Mouse (Mus musculus) ES-E14 (cell line): ENCODE data around the gene Apbb1ip. TPM values are rescaled to one million over a fixed set of nuclear protein-coding genes. Genes with fewer than 3 reads are reported as not detected.

ENCODE experiments used
- DNase-seq: peaks from one replicate; pipeline ENCODE4 v3.0.0-alpha.2; 2013; ENCODE audit warnings: low read depth, low spot score
- H3K27ac ChIP-seq: 2 replicates; pipeline ENCODE4 v1.5.1; 2012; ENCODE audit warnings: low read depth, mild to moderate bottlenecking, low read length, moderate library complexity, mixed read lengths; ENCODE audit not compliant: poor library complexity, insufficient read depth, severe bottlenecking
- H3K36me3 ChIP-seq: 2 replicates; pipeline ENCODE4 v1.6.1; 2012; ENCODE audit warnings: mild to moderate bottlenecking, low read length, moderate library complexity, mixed read lengths; ENCODE audit not compliant: control insufficient read depth, poor library complexity, insufficient read depth, severe bottlenecking
- H3K4me1 ChIP-seq, 2 experiments: fragments of 150-350 bp in 1 of 2; sonication (generic) in 1 of 2; 2 replicates each; pipeline ENCODE4 v1.6.1; 2012; ENCODE audit warnings: low read length in 2 of 2, mild to moderate bottlenecking in 1 of 2, mixed read lengths in 1 of 2; ENCODE audit not compliant: control insufficient read depth in 2 of 2, insufficient read depth in 2 of 2, poor library complexity in 1 of 2
- H3K4me3 ChIP-seq, 2 experiments: fragments of 150-350 bp in 1 of 2; sonication (generic) in 1 of 2; 2 replicates each; pipeline ENCODE4 v1.5.1; 2012; ENCODE audit warnings: low read length in 2 of 2, low read depth in 1 of 2, mild to moderate bottlenecking in 1 of 2, mixed read lengths in 1 of 2; ENCODE audit not compliant: insufficient read depth in 1 of 2, poor library complexity in 1 of 2, severe bottlenecking in 1 of 2
- H3K9ac ChIP-seq: 2 replicates; pipeline ENCODE4 v1.6.1; 2012; ENCODE audit warnings: low read depth, mild to moderate bottlenecking, low read length, mixed read lengths; ENCODE audit not compliant: poor library complexity, insufficient read depth, severe bottlenecking
- H3K9me3 ChIP-seq: fragments of 150-350 bp; sonication (generic); 2 replicates; pipeline ENCODE4 v1.6.1; 2012; ENCODE audit warnings: low read depth, mild to moderate bottlenecking, low read length; ENCODE audit not compliant: control insufficient read depth, insufficient read depth
- CHD2 ChIP-seq: IDR thresholded peaks from 2 replicates; pipeline ENCODE4 v1.6.1; 2014; ENCODE audit warnings: mild to moderate bottlenecking, low read depth, low read length, inconsistent platforms
- HCFC1 ChIP-seq: IDR thresholded peaks from 2 replicates; pipeline ENCODE4 v1.6.1; 2012; ENCODE audit warnings: low read length, inconsistent platforms, borderline replicate concordance; ENCODE audit not compliant: insufficient read depth
- MAFK ChIP-seq: IDR thresholded peaks from 2 replicates; pipeline ENCODE4 v1.6.1; 2014; ENCODE audit warnings: mild to moderate bottlenecking, low read depth, low read length, inconsistent platforms; ENCODE audit not compliant: insufficient read depth
- ZC3H11A ChIP-seq: IDR thresholded peaks from 2 replicates; pipeline ENCODE4 v1.6.1; 2012; ENCODE audit warnings: low read depth, mild to moderate bottlenecking, inconsistent platforms, low read length, borderline replicate concordance
- ZNF384 ChIP-seq: IDR thresholded peaks from 2 replicates; pipeline ENCODE4 v1.6.1; 2012; ENCODE audit warnings: low read depth, low read length, inconsistent platforms
- in situ Hi-C, 2 experiments: fragments of 600-800 bp; cut with MboI; formaldehyde crosslinking; loops; one replicate each; pipeline ENCODE4 v1.15.1; 2025; ENCODE audit warnings: low sequenced_read_pairs in 2 of 2, inconsistent platforms in 1 of 2; ENCODE audit not compliant: unreplicated experiment in 2 of 2
- total RNA-seq: library from RNA; depleted of rRNA; stranded (reverse); fragments of 300-350 nt; gene quantifications from 2 replicates; pipeline ENCODE4 v1.2.3, GENCODE M21; 2012

Apbb1ip gene
- total RNA-seq, 1 experiment: 0.18 TPM

DNA sequence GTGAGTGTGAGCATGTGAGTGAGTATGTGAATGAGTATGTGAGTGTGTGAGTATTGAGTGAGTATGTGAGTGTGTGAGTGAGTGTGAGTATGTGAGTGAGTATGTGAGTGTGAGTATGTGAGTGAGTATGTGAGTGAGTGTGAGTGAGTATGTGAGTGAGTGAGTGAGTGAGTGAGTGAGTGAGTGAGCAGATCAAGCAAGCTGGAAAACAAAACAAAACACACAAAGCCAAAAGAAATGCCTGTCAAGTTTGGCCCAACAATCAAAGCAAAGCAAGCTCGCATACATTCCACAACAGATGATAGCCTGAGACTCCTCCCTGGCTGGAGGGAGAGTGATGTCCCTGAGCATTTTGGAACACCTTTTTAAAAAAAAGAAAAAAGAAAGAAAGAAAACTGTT, 33.5 kb upstream of the Apbb1ip start:
- Histone ChIP-seq H3K4me3 (no peak overlapping the region), H3K27ac (no peak overlapping the region), H3K4me1 (no peaks in the 10 kb centered on the region), H3K9me3 (peaks cover 4% of the 10 kb centered on the region; the same call in 1 of the 2 replicates), H3K36me3 (no peaks in the 10 kb centered on the region), H3K9ac (no peak overlapping the region)
- in situ Hi-C loops: no loop called here
- DNase-seq: peak; percentile 68
- TF ChIP-seq MAFK (no peak), CHD2 (no peak), ZC3H11A (no peak), ZNF384 (no peak), HCFC1 (no peak)

DNA sequence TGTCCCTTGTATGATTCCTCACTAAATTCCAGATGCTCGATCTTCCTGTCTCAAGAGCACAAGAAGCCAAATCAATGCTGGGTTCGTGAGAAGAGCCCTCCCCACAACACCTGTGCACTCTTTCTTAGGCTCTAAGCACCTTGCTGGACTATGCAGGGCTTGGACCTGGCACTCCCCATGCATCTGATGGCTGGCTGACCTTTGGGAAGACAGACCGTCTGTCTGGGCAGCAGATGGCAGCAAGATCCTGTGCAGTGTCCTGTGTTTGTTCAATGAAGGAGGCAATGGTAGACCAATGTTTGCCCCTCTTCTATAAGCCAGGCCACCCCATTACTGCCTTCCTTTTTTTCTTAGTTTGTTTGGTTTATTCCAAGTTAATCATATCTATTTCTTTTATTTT, 32.7 kb upstream of the Apbb1ip start:
- in situ Hi-C loops: no loop called here
- Histone ChIP-seq H3K36me3 (no peaks in the 10 kb centered on the region), H3K9ac (no peak overlapping the region), H3K4me3 (no peak overlapping the region), H3K27ac (no peak overlapping the region), H3K9me3 (peaks cover 4% of the 10 kb centered on the region; the same call in 1 of the 2 replicates), H3K4me1 (no peaks in the 10 kb centered on the region)
- DNase-seq: no peak
- TF ChIP-seq HCFC1 (no peak), ZNF384 (no peak), MAFK (no peak), ZC3H11A (no peak), CHD2 (no peak)

DNA sequence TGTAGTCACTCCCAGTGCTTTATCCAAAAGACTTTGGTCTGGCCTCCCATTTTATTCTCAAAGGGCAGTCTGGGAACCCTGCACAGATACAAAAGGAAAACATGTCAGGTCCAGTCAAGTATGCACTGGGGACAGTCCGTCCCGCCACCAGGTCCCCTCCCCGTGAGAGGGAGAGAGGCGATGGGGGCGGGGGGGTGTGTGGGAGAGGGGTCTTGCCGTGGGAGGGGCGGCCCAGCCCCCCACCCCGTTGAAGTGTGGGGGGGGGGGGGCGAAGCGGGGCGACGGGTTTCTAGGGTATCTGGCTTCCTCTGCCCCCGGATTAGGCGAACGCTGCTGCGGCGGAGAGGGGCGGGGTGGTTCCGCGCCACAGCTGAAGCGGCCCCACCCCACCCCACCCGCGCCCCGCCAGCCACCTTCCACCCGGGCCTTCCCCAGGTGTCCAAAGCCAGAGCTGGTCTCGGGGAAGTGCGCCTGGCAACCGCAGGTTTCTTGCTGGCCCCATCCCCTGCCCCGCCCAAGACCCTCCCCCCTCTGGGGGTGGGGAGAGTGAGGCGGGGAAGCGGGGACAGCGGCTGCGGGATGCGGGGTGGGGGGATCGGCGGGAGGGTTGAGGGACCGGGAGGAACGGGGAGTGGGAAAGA, 29.7 kb upstream of the Apbb1ip start:
- no peak for DNase-seq
- in situ Hi-C loops: no loop called here
- H3K4me3 ChIP-seq: peak overlapping the region in 1 of 2 experiments; percentile 56; a peak in 2 of 4 replicates
- H3K4me1 ChIP-seq: no peaks in the 10 kb centered on the region
- TF ChIP-seq MAFK (no peak), HCFC1 (no peak), ZNF384 (no peak), CHD2 (no peak), ZC3H11A (no peak)
- H3K36me3 ChIP-seq: no peaks in the 10 kb centered on the region
- H3K9ac ChIP-seq: peak overlapping the region; percentile 2; the same call in 1 of the 2 replicates
- no peak overlapping the region for H3K27ac ChIP-seq
- no peaks in the 10 kb centered on the region for H3K9me3 ChIP-seq

DNA sequence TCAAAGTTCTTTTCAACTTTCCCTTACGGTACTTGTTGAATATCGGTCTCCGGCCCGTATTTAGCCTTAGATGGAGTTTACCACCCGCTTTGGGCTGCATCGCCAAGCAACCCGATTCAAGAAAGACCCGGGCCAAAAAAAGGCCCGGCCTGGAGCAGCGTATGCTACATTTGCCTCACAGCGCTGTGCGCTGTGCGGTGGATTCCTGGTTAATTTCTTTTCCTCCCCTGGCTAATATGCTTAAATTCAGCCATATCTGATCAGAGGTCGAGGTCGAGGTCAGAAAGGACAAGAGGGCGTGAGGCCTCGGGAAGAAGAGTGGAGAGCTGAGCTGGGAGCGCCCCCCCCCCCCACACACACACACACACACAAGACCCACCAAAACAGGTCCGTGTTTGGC, 29.0 kb upstream of the Apbb1ip start:
- peak; percentile 41 for DNase-seq
- H3K4me3 ChIP-seq: no peak overlapping the region
- in situ Hi-C loops: no loop called here
- H3K9ac ChIP-seq: no peak overlapping the region
- TF ChIP-seq ZC3H11A (no peak), HCFC1 (no peak), ZNF384 (no peak), MAFK (no peak), CHD2 (no peak)
- H3K9me3 ChIP-seq: no peaks in the 10 kb centered on the region
- no peaks in the 10 kb centered on the region for H3K4me1 ChIP-seq
- no peak overlapping the region for H3K27ac ChIP-seq
- no peaks in the 10 kb centered on the region for H3K36me3 ChIP-seq

DNA sequence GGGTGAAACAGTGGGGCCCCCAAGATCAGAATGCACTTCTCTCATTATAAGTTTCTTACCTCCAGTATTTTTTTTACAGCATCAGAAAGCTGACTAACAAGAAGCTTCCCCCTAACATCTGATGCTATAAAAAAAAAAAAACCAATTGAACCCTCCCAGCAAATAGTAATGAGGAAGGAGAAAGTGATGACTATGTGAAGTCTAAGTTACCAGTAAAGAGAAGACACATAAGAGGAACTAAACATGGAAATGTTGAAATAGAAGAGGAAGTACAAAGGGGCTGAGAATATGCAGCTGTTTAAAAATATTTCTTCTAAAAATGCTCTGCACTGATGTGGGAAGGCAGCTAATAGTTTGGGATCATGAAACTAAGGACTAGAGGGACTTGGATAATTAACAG, 27.1 kb upstream of the Apbb1ip start:
- no peak overlapping the region for H3K27ac ChIP-seq
- H3K4me3 ChIP-seq: no peak overlapping the region
- no peak for DNase-seq
- H3K4me1 ChIP-seq: no peaks in the 10 kb centered on the region
- no peaks in the 10 kb centered on the region for H3K36me3 ChIP-seq
- TF ChIP-seq CHD2 (no peak), ZNF384 (no peak), ZC3H11A (no peak), MAFK (no peak), HCFC1 (no peak)
- no peak overlapping the region for H3K9ac ChIP-seq
- in situ Hi-C loops: no loop called here
- H3K9me3 ChIP-seq: no peaks in the 10 kb centered on the region
